Mouse (Mus musculus): ENCODE data around the gene Ruvbl1.

DNA sequence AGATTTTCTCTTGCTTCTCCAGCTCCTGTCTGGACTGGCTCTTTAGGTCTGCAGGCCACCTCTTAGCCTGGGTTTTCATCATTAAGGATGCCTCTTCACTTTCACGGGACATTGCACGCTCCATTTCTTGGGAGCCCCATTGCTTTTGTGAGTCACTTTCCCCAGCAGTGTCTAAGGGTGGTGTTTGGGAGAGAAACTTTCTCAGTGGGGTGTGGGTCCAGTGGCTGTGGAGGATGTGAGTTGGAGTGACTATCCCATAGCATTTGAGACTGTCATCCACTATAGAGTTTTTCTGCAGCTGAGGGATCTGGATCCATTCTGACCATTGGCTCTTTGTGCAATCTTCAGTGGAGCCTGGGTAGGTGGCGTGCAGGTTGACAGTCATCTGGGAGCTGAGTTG, 58.2 kb downstream of the Ruvbl1 start:
- no peak for TF ChIP-seq CTCF (IDR thresholded peaks at IDR 0.05; ENCODE audit: borderline replicate concordance, insufficient read depth, low read depth, low read length)
- no peak for TF ChIP-seq POLR2A (IDR thresholded peaks at IDR 0.05; ENCODE audit: borderline replicate concordance, insufficient read depth, low read length)

Measured in cerebellum, adult 2 months (tissue).